Mouse (Mus musculus): Measurements from ENCODE around the gene Cyp26b1. TPM values are rescaled to one million over a fixed set of nuclear protein-coding genes. Genes with fewer than 3 reads are reported as not detected.

Gene Cyp26b1
- total RNA-seq, 4 experiments from 2014 or later, result 8.4 to 10.5 (median 9.3) TPM

- DNase-seq (ENCODE audit: low spot score in 2 of 2), result no peak
These were observed 6.1 kb downstream of the Cyp26b1 start for GRCm38 (mm10) chr6:84587471-84588101.

- DNase-seq (ENCODE audit: low spot score in 2 of 2), result no peak
These were observed 7.0 kb downstream of the Cyp26b1 start for GRCm38 (mm10) chr6:84586551-84587200.

GRCm38 (mm10) chr6:84585686-84586300, 7.9 kb downstream of the Cyp26b1 start:
- no peak for DNase-seq (ENCODE audit: low spot score in 2 of 2)

- DNase-seq (ENCODE audit: low spot score in 2 of 2), result no peak
These were observed 8.7 kb downstream of the Cyp26b1 start for GRCm38 (mm10) chr6:84584783-84585685.

- DNase-seq (ENCODE audit: low spot score in 2 of 2), result no peak
These were observed 9.6 kb downstream of the Cyp26b1 start for GRCm38 (mm10) chr6:84583841-84584782.

- DNase-seq (ENCODE audit: low spot score in 2 of 2), result no peak
These were observed 10.3 kb downstream of the Cyp26b1 start for GRCm38 (mm10) chr6:84583371-84583770.

GRCm38 (mm10) chr6:84582826-84583225, 10.9 kb downstream of the Cyp26b1 start:
- no peak for DNase-seq (ENCODE audit: low spot score in 2 of 2)

GRCm38 (mm10) chr6:84581833-84582445, 11.8 kb downstream of the Cyp26b1 start:
- no peak for DNase-seq (ENCODE audit: low spot score in 2 of 2)

GRCm38 (mm10) chr6:84580979-84581832, 12.5 kb downstream of the Cyp26b1 start:
- no peak for DNase-seq (ENCODE audit: low spot score in 2 of 2)

DNA sequence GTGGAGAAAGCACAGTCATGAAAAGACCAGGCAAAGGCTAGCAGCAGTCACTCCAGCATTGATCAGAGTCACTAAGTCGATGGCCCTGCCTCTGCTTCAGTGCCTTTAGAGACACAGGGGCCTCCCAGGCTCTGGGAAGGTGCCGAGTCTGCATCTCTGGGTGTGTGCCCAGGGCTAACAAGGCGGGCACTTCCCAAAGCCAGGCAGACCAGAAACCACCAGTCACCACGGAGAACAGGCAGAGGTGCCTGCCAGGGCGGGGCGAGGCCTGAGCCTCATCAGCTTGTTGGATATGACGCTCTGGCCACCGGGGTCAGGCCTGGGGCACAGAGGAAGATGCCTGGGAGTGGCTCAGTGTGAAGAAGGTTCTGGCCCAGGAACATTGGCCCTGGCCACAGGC, 14.2 kb downstream of the Cyp26b1 start:
- DNase-seq (ENCODE audit: low spot score in 2 of 2), result no peak

- DNase-seq (ENCODE audit: low spot score in 2 of 2), result no peak
These were observed 14.8 kb downstream of the Cyp26b1 start for GRCm38 (mm10) chr6:84578928-84579327.

DNA sequence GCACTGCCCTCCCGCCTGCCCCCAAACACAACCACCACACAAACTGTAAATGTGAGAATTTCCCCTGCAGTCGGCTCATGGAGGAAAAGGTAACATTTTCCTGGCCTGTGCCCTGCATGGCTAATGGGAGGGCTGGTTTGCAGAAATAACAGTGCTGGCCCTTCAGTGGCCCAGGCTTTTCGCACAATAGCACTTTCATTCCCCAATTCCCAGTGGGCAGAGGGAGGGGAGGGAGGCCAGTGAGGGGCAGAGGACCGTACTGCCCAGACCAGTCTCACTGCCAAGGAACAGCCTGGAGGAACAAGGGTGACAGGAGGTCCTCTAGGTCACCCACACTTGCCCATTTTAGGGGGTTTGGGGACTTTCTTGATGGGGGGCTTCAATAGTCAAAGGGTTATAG, 15.8 kb downstream of the Cyp26b1 start:
- DNase-seq (ENCODE audit: low spot score in 2 of 2), result no peak

DNA sequence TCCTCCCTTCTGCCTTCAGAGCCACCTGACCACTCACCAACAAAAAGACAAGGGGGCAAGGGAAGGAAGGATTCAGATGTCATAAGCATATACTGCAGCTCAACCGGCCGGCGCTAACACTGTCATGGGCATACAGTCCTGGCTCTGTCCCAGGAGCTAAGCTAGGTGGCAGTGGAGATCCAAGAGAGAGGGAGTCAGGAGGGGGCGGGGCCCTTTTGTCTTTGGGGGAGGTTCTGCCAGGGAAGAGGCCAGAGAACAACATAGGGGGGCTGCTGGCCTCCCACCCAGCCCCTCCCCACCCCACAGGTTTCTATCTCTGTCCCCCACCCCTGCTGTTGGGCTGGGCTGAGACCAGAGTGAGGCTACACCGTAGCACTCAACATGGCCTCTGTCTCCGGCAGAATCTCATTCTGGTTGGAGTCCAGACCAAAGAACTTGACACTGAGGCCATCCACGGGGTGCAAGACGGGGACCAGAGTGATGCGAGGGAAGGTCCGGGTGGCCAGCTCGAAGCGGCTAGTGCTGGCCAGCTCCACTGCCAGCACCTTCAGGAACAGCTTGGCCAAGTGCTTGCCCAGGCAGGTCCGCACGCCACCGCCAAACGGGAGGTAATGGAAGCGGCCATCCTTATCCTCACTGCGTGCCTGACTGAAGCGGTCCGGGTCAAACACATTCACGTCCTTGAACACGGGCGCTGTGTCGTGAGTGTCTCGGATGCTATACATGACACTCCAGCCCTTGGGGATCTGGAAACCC, 19.6 kb downstream of the Cyp26b1 start:
- DNase-seq (ENCODE audit: low spot score in 2 of 2), result no peak

DNA sequence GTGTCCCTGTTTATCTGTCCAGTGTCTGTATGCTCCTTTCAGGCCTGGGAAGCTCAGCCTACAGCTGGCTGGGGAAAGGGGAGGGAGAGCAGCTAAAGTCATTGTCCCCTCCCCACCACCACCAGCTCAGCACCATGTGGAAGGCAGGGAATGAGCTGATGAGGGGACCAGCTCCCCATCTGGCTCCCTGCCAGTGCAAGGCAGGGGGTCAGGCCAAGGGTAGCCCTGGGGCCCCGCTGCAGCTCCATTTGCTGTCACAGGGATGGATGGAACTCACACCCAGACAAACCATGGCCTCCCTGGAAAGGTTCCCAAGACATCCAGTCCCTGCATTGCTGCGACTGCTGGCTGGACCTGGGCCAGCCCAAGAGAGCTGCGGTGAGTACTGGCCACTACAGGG, 23.7 kb downstream of the Cyp26b1 start:
- DNase-seq (ENCODE audit: low spot score in 2 of 2), result no peak

DNA sequence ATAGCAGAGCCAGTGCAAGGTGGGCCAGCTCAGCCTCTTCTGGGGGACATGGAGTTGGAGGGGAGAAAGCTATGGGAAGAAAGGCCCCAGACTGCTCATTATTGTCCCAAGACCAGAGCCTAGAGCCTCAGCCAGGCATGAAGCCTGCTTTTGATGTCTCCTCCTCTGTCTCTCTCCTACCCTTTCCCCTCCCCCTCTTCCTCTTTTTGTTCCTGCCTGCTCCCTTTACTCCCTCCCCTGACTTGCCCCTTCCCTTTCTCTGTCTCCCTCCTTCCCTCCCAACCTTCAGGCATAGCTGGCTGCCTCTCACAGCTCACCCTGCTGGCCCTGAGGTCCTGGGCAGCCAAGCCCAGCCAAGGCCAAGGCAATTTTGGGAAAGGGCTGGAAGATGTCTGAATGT, 24.1 kb downstream of the Cyp26b1 start:
- DNase-seq (ENCODE audit: low spot score in 2 of 2), result no peak

DNA sequence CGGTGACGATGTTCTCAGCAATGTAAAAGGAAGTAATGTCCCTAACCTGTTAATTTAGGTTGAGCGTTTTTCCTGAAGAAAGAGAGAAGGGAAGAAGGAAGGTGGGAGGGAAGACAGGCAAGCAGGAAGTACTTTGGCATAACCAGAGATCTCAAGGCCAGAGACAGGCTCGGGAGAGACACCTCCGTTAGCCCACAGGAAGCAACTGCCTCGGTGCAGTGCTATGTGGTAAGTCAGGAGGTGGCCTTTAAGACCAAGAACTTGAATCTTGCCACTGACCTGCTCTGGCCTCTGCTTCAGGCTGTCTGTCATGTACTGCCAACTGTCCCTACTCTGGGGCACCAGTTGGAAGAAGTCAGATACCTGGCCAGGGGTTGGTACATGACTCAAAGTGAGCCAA, 24.8 kb downstream of the Cyp26b1 start:
- no peak for DNase-seq (ENCODE audit: low spot score in 2 of 2)

GRCm38 (mm10) chr6:84567696-84568095, 26.0 kb downstream of the Cyp26b1 start:
- no peak for DNase-seq (ENCODE audit: low spot score in 2 of 2)

DNA sequence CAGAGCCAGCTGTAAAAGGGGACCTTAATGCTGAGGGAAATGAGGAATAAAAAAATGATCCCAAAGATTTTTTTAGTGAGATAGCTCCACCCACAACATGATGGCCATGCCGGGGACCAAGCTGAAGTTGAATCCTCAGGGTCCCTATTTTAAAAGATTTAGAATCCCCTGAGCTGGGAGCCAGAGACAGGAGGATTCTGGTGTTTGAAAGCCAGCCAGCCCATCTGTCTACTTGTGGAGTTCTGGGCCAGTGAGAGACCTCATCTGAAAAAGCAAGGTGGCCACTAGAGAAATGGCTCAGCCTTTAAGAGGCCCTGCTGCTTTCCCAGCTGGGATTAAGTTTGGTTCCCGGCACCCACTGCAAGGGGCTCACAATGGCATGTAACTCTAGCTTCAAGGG, 26.9 kb downstream of the Cyp26b1 start:
- no peak for DNase-seq (ENCODE audit: low spot score in 2 of 2)

- no peak for DNase-seq (ENCODE audit: low spot score in 2 of 2)
These were observed 28.5 kb downstream of the Cyp26b1 start for GRCm38 (mm10) chr6:84565245-84565644.

Data from layer of hippocampus, adult 8-10 months (tissue).